Mouse (Mus musculus) stomach, postnatal 0 days (tissue): Measurements from ENCODE around the gene Med12l.

Experiments
- CTCF ChIP-seq: IDR thresholded peaks from 2 replicates; pipeline ENCODE4 v1.5.1; 2016; ENCODE audit warnings: antibody characterized with exemption, low read depth, mild to moderate bottlenecking, moderate library complexity
- EP300 ChIP-seq: optimal IDR thresholded peaks from 2 replicates; pipeline ENCODE3; 2016; ENCODE audit warnings: antibody characterized with exemption

GRCm38 (mm10) chr3:59181134-59181533 is 175.5 kb downstream of the Med12l start:
- TF ChIP-seq CTCF (no peak), EP300 (no peak)
